ENCODE assay signal across 10 mouse cellular contexts in genomic region chr5:41971201-41971600, GRCm38 (mm10).
A peak's percentile ranks its signal among the peaks of the same experiment; 100 is the strongest.
DNase-seq lines count a peak whose midpoint lies in the region; ATAC-seq and TF ChIP-seq lines count a peak whose summit lies in the region.
"Had no signal": no experiment of that assay in that cellular context is flagged by ENCODE, and none has a peak within 500 bp of the region (broad histone marks: within the 10 kb centered on the region; RNA-seq: fewer than 3 reads in every experiment).

No protein-coding gene starts in this region.

- no peaks in the 10 kb centered on the region for H3K36me3 ChIP-seq in heart, postnatal 0 days (replicated peaks; ENCODE audit: control insufficient read depth, insufficient read depth, low read length)
- H3K36me3 ChIP-seq in lung, embryonic 14.5 days (ENCODE audit: insufficient read depth): no peaks in the 10 kb centered on the region
- H3K36me3 ChIP-seq: liver, embryonic 13.5 days had no signal

- intact Hi-C loops in heart, postnatal 25 days (cut with DNase I): no loop called here

- H3K27me3 ChIP-seq in heart, postnatal 0 days (ENCODE audit: control insufficient read depth, insufficient read depth, low read length): no peaks in the 10 kb centered on the region
- H3K27me3 ChIP-seq in lung, embryonic 14.5 days (ENCODE audit: insufficient read depth, low read length): no peaks in the 10 kb centered on the region
- H3K27me3 ChIP-seq: liver, embryonic 13.5 days had no signal

- DNase-seq in heart, postnatal 0 days (ENCODE audit: low spot score): no peak
- DNase-seq in heart, postnatal 25 days (ENCODE audit: low spot score): no peak
- DNase-seq in lung, embryonic 14.5 days: peak; percentile 2
- DNase-seq in lung, adult 18-20 months: no peak
- peak; percentile 26 for DNase-seq in adrenal gland, postnatal 10 days
- peak; percentile 13 for DNase-seq in kidney, postnatal 10 days
- DNase-seq: heart, adult 11 months; liver, embryonic 13.5 days; thymus, postnatal 14 days had no signal

- TF ChIP-seq EP300 in heart, postnatal 0 days (IDR thresholded peaks at IDR 0.05; ENCODE audit: low read depth): no peak

- H3K27ac ChIP-seq in heart, postnatal 0 days (ENCODE audit: low read depth): no peak overlapping the region
- H3K27ac ChIP-seq in lung, embryonic 14.5 days (ENCODE audit: low read depth): no peak overlapping the region
- H3K27ac ChIP-seq: liver, embryonic 13.5 days had no signal

- H3K4me2 ChIP-seq in heart, postnatal 0 days (ENCODE audit: low read depth, low read length): no peak overlapping the region
- no peak overlapping the region for H3K4me2 ChIP-seq in lung, embryonic 14.5 days
- H3K4me2 ChIP-seq: liver, embryonic 13.5 days had no signal

- no peaks in the 10 kb centered on the region for H3K4me1 ChIP-seq in heart, postnatal 0 days (ENCODE audit: control insufficient read depth, insufficient read depth)
- no peaks in the 10 kb centered on the region for H3K4me1 ChIP-seq in lung, embryonic 14.5 days (ENCODE audit: insufficient read depth)
- H3K4me1 ChIP-seq: liver, embryonic 13.5 days had no signal

- WGBS in heart, postnatal 0 days: 45% methylated on average over 1 of the region's 1 CpGs
- WGBS in lung, embryonic 14.5 days: 53% methylated on average over 1 of the region's 1 CpGs

- H3K9me3 ChIP-seq in heart, postnatal 0 days (replicated peaks; ENCODE audit: control insufficient read depth, low read length): no peaks in the 10 kb centered on the region
- no peaks in the 10 kb centered on the region for H3K9me3 ChIP-seq in lung, embryonic 14.5 days (ENCODE audit: low read depth, low read length)
- H3K9me3 ChIP-seq: liver, embryonic 13.5 days had no signal

- peak; percentile 17; the same call in 1 of the 2 replicates for TF ChIP-seq CTCF in heart, postnatal 0 days (IDR thresholded peaks at IDR 0.05; ENCODE audit: low read depth)
- peak; percentile 33 for TF ChIP-seq CTCF in lung, embryonic 14.5 days (IDR thresholded peaks at IDR 0.05; ENCODE audit: low read depth)

- H3K4me3 ChIP-seq in heart, postnatal 0 days (ENCODE audit: low read depth, low read length): no peak overlapping the region
- H3K4me3 ChIP-seq in lung, embryonic 14.5 days (ENCODE audit: low read depth, low read length): no peak overlapping the region
- H3K4me3 ChIP-seq: liver, embryonic 13.5 days had no signal

- no peak overlapping the region for H3K9ac ChIP-seq in heart, postnatal 0 days (replicated peaks; ENCODE audit: low read depth, low read length)
- no peak overlapping the region for H3K9ac ChIP-seq in lung, embryonic 14.5 days
- H3K9ac ChIP-seq: liver, embryonic 13.5 days had no signal

- ATAC-seq in heart, postnatal 0 days (ENCODE audit: insufficient read depth, low read depth): no peak
- ATAC-seq in lung, embryonic 14.5 days (ENCODE audit: insufficient read depth): no peak
- ATAC-seq in activated CD4-positive, CD25-positive, alpha-beta regulatory T cell, adult 4 months: no peak

Comparison
In these comparisons a context has a peak if more than half of its experiments do, and no peak if none do; other contexts are left out.
1. DNase-seq: peak in lung, embryonic 14.5 days (single experiment), adrenal gland, postnatal 10 days (single experiment) and kidney, postnatal 10 days (single experiment); none in heart, postnatal 0 days (single experiment), heart, postnatal 25 days (single experiment) and lung, adult 18-20 months (0 of 2).